Mouse (Mus musculus) forebrain, embryonic 13.5 days (tissue): Measurements from ENCODE around the gene Ice2. TPM values are rescaled to one million over a fixed set of nuclear protein-coding genes. Genes with fewer than 3 reads are reported as not detected.

ENCODE experiments used
- ATAC-seq: fragments of 200-750 bp; cut with Nextera tagmentation; 2 replicates; pipeline ENCODE4 v1.8.0; 2017
- H3K27ac ChIP-seq: fragments of 300-500 bp; sonication (generic); 2 replicates; pipeline ENCODE4 v1.5.1; 2015; ENCODE audit warnings: inconsistent platforms, mild to moderate bottlenecking, moderate library complexity
- H3K27me3 ChIP-seq: fragments of 300-500 bp; sonication (generic); 2 replicates; pipeline ENCODE4 v1.6.1; 2015; ENCODE audit warnings: mild to moderate bottlenecking, inconsistent platforms
- H3K36me3 ChIP-seq: fragments of 300-500 bp; sonication (generic); 2 replicates; pipeline ENCODE4 v1.6.1; 2015; ENCODE audit warnings: mild to moderate bottlenecking, inconsistent platforms; ENCODE audit not compliant: poor library complexity, severe bottlenecking
- H3K4me1 ChIP-seq: fragments of 300-500 bp; sonication (generic); 2 replicates; pipeline ENCODE4 v1.6.1; 2015; ENCODE audit warnings: inconsistent platforms
- H3K4me2 ChIP-seq: fragments of 300-500 bp; sonication (generic); 2 replicates; pipeline ENCODE4 v1.6.1; 2015; ENCODE audit warnings: inconsistent platforms, mild to moderate bottlenecking, moderate library complexity
- H3K4me3 ChIP-seq: fragments of 300-500 bp; sonication (generic); 2 replicates; pipeline ENCODE4 v1.5.1; 2015; ENCODE audit warnings: mild to moderate bottlenecking, inconsistent platforms
- H3K9ac ChIP-seq: fragments of 300-500 bp; sonication (generic); 2 replicates; pipeline ENCODE4 v1.6.1; 2015; ENCODE audit warnings: mild to moderate bottlenecking, inconsistent platforms
- H3K9me3 ChIP-seq: fragments of 300-500 bp; sonication (generic); replicated peaks from 2 replicates; pipeline ENCODE4 v1.6.1; 2016; ENCODE audit warnings: inconsistent platforms
- WGBS: fragments of 180-500 bp; shearing (Covaris S2); methylation state at CpG from one replicate; pipeline ENCODE4 v1.1.7; 2015; 5-methylcytosine and 5-hydroxymethylcytosine counted together
- polyA plus RNA-seq: library from polyadenylated mRNA; unstranded; fragments of >200 nt; fragmentation: Nextera tagmentation; extraction: Ambion mirVana; gene quantifications from 2 replicates; pipeline ENCODE4 v1.2.1, GENCODE M21; 2015

Ice2 gene
- polyA plus RNA-seq, 1 experiment from 2014 or later = 14.9 TPM

DNA sequence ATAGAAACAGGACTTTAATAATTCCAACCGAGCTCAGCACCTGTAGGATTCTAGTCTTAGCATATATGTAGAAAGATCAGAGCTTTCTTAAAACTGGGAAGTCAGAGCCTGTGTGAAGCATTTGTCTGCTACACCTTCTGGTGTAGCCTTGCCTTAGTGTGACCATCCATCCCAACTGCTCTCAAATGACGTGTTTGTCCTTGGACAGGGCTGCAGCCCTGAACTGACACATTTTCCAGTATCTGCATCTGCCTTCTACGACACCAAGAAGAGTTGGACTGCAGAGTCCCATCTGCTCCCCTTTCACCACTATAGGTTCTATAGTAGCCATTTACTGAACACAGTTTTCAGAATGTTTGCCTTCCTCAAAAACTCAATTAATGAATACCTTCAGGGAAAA lies 32.8 kb downstream of the Ice2 start:
- Histone ChIP-seq H3K27ac (no peak overlapping the region), H3K9ac (no peak overlapping the region), H3K4me3 (no peak overlapping the region), H3K36me3 (peaks cover 38% of the 10 kb centered on the region), H3K4me1 (peaks cover 13% of the 10 kb centered on the region), H3K4me2 (no peak overlapping the region), H3K9me3 (no peaks in the 10 kb centered on the region), H3K27me3 (no peaks in the 10 kb centered on the region)
- no peak for ATAC-seq
- WGBS = 81% methylated on average over 3 of the region's 3 CpGs

DNA sequence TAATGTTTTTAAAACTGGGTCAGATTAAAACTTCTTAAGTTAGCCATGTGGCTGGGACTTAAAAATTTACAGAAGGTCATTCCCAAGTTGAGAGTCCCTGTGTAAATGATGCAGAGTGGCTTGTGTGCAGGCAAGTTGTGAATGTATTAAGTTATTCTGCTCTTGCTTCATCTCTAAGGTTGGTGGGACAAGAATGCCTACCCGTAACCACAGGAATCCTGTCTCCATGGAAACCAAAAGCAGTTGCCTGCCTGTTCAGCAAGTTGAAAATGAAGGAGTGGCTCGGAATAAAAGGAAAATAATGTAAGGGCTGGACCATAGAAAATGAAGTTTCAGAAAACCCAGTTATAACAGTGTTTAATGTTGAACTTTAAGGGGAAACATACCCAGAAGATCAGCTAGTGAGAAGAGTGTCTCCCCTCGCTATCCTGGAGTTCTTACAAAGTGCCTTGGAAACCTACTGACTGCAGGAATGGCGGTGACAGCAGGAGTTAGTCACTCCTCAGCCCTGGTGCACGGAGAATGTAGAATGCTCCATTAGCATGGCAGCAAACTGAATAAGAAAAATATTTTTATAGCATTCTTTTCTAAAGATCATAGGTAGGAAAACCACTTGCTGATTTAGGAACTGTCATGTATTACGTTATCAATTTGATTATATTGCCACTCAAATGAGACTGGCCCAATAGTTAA lies 34.3 kb downstream of the Ice2 start:
- no peak for ATAC-seq
- Histone ChIP-seq H3K27ac (peak overlapping the region; percentile 4; the same call in 1 of the 2 replicates), H3K4me1 (peaks cover 13% of the 10 kb centered on the region), H3K4me3 (no peak overlapping the region), H3K9ac (no peak overlapping the region), H3K36me3 (peaks cover 27% of the 10 kb centered on the region), H3K27me3 (no peaks in the 10 kb centered on the region), H3K4me2 (no peak overlapping the region), H3K9me3 (no peaks in the 10 kb centered on the region)
- WGBS = 20% methylated on average over 6 of the region's 6 CpGs

- Histone ChIP-seq H3K4me2 (no peak overlapping the region), H3K36me3 (peaks cover 4% of the 10 kb centered on the region; the same call in 1 of the 2 replicates), H3K27me3 (no peaks in the 10 kb centered on the region), H3K9ac (no peak overlapping the region), H3K27ac (no peak overlapping the region), H3K4me3 (no peak overlapping the region), H3K4me1 (peaks cover 13% of the 10 kb centered on the region), H3K9me3 (no peaks in the 10 kb centered on the region)
- 92% methylated on average over 10 of the region's 10 CpGs for WGBS
- no peak for ATAC-seq
These were observed 37.5 kb downstream of the Ice2 start for GRCm38 (mm10) chr9:69435194-69435593.

DNA sequence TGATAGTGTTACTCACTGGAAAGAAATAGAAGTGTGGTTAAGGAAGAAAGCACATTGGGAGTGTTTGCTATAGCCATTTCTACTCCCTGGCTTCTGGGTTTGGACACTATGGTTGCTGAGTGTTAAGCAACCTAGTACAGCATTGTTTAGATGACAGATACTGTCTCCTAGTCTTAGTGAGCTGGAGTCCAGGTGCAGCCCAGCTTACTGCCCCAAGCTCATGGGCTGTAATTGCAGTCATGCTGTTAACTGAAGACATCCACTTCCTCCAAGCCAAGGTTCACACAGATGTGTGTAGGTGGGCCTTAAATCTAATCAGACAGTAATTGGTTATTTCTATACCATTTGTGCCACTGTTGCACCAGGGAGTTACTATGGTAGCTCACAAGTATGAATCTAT lies 38.0 kb downstream of the Ice2 start:
- Histone ChIP-seq H3K9ac (no peak overlapping the region), H3K27ac (no peak overlapping the region), H3K4me2 (no peak overlapping the region), H3K4me3 (no peak overlapping the region), H3K4me1 (peaks cover 13% of the 10 kb centered on the region), H3K9me3 (no peaks in the 10 kb centered on the region), H3K27me3 (no peaks in the 10 kb centered on the region), H3K36me3 (peaks cover 4% of the 10 kb centered on the region; the same call in 1 of the 2 replicates)
- ATAC-seq = no peak

DNA sequence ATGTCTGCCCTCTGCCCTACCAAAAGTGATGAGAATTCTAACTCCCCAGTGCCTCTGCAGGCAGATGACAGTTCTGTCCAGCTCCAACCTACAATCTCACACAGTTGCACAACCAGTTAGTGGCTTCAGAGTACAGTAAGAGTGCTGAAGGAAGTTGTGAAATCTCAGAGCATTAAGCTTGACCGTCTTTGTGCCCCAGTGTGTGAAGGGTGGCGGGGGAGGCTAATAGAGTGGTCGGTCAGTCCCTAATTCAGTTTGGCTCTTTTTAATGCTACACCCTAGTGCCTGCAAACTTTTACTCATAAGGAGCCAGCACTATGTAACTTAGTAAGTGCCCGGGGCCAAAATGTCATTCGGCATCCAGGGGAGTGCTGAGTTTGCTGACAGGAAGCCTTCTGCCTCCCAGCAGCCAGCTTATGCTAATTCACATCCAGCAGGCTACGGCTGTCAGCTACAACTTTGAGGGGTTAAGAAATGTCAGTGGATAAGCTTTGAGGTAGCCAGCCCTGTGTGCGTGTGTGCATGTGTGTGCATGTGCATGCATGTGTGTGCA lies 42.2 kb downstream of the Ice2 start:
- H3K9ac ChIP-seq = no peak overlapping the region
- no peak overlapping the region for H3K27ac ChIP-seq
- H3K9me3 ChIP-seq = no peaks in the 10 kb centered on the region
- 45% methylated on average over 7 of the region's 7 CpGs for WGBS
- no peaks in the 10 kb centered on the region for H3K36me3 ChIP-seq
- H3K4me3 ChIP-seq = no peak overlapping the region
- no peak overlapping the region for H3K4me2 ChIP-seq
- no peaks in the 10 kb centered on the region for H3K4me1 ChIP-seq
- no peaks in the 10 kb centered on the region for H3K27me3 ChIP-seq
- ATAC-seq = no peak

GRCm38 (mm10) chr9:69442471-69443038 lies 44.8 kb downstream of the Ice2 start:
- ATAC-seq = no peak
- Histone ChIP-seq H3K9ac (no peak overlapping the region), H3K4me1 (no peaks in the 10 kb centered on the region), H3K9me3 (no peaks in the 10 kb centered on the region), H3K36me3 (no peaks in the 10 kb centered on the region), H3K27ac (no peak overlapping the region), H3K4me2 (no peak overlapping the region), H3K27me3 (no peaks in the 10 kb centered on the region), H3K4me3 (no peak overlapping the region)
- WGBS = 84% methylated on average over 6 of the region's 6 CpGs

GRCm38 (mm10) chr9:69443203-69443602 lies 45.5 kb downstream of the Ice2 start:
- no peaks in the 10 kb centered on the region for H3K27me3 ChIP-seq
- H3K4me1 ChIP-seq = no peaks in the 10 kb centered on the region
- H3K4me3 ChIP-seq = no peak overlapping the region
- no peak overlapping the region for H3K4me2 ChIP-seq
- no peaks in the 10 kb centered on the region for H3K36me3 ChIP-seq
- no peaks in the 10 kb centered on the region for H3K9me3 ChIP-seq
- no peak overlapping the region for H3K27ac ChIP-seq
- 71% methylated on average over 3 of the region's 3 CpGs for WGBS
- no peak for ATAC-seq
- no peak overlapping the region for H3K9ac ChIP-seq

DNA sequence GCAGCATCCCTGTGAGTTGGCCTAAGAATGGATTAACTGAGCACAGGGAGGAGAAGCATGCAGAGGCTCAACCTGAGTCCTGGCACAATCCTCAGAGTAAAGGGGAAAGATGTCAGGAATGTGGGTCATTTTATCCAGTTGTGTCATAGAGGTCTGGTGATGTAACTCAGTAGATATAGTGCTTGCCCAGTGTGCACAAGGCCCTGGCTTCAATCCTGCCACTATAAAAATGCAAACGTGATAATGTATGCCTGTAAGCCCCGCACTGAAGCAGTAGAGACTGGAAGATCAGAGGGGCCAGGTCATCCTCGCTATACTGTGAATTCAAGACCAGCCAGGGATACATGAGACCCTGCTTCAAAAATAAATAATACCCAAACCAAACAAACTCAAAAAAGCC lies 51.1 kb downstream of the Ice2 start:
- 69% methylated on average over 3 of the region's 3 CpGs for WGBS
- Histone ChIP-seq H3K4me3 (no peak overlapping the region), H3K4me1 (peaks cover 10% of the 10 kb centered on the region), H3K36me3 (no peaks in the 10 kb centered on the region), H3K9ac (no peak overlapping the region), H3K4me2 (no peak overlapping the region), H3K9me3 (no peaks in the 10 kb centered on the region), H3K27ac (no peak overlapping the region), H3K27me3 (peaks cover 4% of the 10 kb centered on the region)
- no peak for ATAC-seq

DNA sequence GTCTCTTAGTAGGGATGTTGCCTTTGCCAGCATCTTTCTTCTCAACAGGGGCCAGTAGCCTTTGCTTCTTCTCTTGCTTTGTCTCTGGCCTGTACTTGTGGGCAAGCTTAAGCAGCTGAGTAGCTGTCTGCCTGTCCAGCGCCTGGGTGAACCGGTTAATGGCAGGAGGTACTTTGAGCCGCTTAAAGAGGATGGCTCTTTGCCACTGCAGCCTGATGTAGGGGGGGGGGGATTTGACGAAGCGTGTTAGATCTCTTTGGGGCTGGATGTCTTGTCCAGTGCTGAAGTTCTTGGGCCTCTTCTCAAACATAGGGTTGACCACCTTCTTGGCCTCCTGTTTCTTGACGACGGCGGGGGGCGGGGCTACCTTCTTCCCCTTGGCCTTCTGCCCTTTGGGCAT lies 52.9 kb downstream of the Ice2 start:
- ATAC-seq = no peak
- H3K4me3 ChIP-seq = no peak overlapping the region
- 83% methylated on average over 9 of the region's 9 CpGs for WGBS

GRCm38 (mm10) chr9:69451886-69452810 lies 54.4 kb downstream of the Ice2 start:
- no peak overlapping the region for H3K4me3 ChIP-seq
- no peaks in the 10 kb centered on the region for H3K36me3 ChIP-seq
- no peaks in the 10 kb centered on the region for H3K9me3 ChIP-seq
- H3K27me3 ChIP-seq = peaks cover 21% of the 10 kb centered on the region
- H3K27ac ChIP-seq = no peak overlapping the region
- H3K9ac ChIP-seq = no peak overlapping the region
- ATAC-seq = no peak
- no peak overlapping the region for H3K4me2 ChIP-seq
- peaks cover 15% of the 10 kb centered on the region for H3K4me1 ChIP-seq
- 93% methylated on average over 10 of the region's 10 CpGs for WGBS

More for the DNA sequence above, 52.9 kb downstream of the Ice2 start:
- peaks cover 20% of the 10 kb centered on the region for H3K27me3 ChIP-seq
- H3K36me3 ChIP-seq = no peaks in the 10 kb centered on the region
- no peak overlapping the region for H3K27ac ChIP-seq
- H3K9me3 ChIP-seq = no peaks in the 10 kb centered on the region
- H3K4me1 ChIP-seq = peaks cover 15% of the 10 kb centered on the region
- H3K4me2 ChIP-seq = no peak overlapping the region
- H3K9ac ChIP-seq = no peak overlapping the region

DNA sequence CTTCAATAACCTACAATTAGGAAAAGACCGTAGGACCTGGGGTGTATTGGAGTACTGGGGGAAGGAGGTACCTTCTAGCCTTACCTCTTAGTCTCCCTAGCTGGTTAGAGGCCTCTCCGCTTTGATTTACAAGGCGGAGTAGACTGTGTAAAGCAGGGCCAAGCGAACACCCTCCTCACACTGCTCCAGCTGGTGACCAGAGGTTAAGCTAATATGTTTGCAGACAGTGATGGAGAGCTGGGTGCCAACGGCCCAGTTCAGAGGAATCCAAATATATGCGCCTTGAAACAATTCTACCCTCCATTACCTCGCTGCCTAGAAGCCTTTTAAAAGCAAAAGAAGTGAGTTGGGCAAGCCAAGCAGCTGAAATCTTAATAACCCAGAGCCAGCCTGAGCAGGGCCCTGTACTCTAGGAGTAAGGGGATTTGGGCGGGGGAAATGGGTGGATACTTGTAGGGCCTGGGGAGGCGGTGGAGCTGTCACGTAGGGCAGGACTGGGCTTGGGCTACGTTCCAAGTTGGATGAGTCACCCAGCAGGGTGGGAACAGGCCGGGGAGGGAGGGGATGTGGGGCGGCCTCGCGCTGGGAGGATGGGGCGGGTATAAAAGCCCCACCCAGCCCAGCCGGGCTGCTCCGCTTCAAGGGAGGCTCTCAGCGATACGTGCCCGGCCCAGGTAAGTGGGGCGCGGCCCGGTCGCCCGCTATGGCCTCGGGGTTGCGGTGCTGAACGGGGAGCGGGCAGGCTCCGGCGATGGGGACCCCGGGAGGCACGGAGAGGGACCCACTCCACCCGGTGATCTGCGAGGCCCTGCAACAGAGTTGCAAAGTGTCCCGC lies 55.6 kb downstream of the Ice2 start, which contains the start of gene Anxa2:
Anxa2 (plus strand) TSS at position 555 of the 835 bp plus-strand sequence.
- Histone ChIP-seq H3K4me1 (peaks cover 21% of the 10 kb centered on the region), H3K27me3 (peaks cover 21% of the 10 kb centered on the region), H3K36me3 (no peaks in the 10 kb centered on the region), H3K4me2 (peak within 1 kb of the TSS; percentile 89), H3K9ac (peak within 1 kb of the TSS; percentile 65), H3K9me3 (no peaks in the 10 kb centered on the region), H3K4me3 (peak within 1 kb of the TSS; percentile 49), H3K27ac (peak within 1 kb of the TSS; percentile 49)
- 11% methylated on average over 37 of the region's 37 CpGs for WGBS
- peak; percentile 89 for ATAC-seq
